Comparison of ENCODE assay signal across 16 mouse cellular contexts in the genomic region with DNA sequence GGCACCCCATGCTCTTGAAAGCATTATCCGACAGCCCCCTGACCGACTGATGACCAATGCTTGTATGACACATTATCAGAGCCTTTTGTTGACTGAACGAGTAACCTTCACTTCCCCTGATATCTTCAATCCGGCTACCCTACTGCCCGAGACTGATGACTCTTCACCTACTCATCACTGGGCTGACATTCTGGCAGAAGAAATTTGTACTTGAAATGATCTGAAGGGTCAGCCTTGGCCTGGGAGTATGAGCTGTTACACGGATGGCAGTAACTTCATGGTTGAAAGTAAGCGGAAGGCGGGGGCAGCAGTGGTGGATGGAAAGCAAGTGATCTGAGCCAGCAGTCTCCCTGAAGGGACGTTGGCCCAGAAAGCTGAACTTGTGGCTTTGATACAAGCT.
"Had no signal": no experiment of that assay in that cellular context is flagged by ENCODE, and none has a peak within 500 bp of the region (broad histone marks: within the 10 kb centered on the region; RNA-seq: fewer than 3 reads in every experiment).

No protein-coding gene starts in this region.

- H3K27me3 ChIP-seq: limb, embryonic 13.5 days; liver, embryonic 13.5 days; midbrain, embryonic 13.5 days had no signal

- H3K9me3 ChIP-seq: limb, embryonic 10.5 days; limb, embryonic 13.5 days; midbrain, embryonic 13.5 days had no signal

- H3K36me3 ChIP-seq: limb, embryonic 10.5 days; limb, embryonic 13.5 days; liver, embryonic 13.5 days; midbrain, embryonic 13.5 days had no signal

- H3K4me1 ChIP-seq: liver, embryonic 13.5 days; midbrain, embryonic 13.5 days had no signal

- H3K4me2 ChIP-seq: limb, embryonic 13.5 days; liver, embryonic 13.5 days; midbrain, embryonic 13.5 days had no signal

- H3K4me3 ChIP-seq: layer of hippocampus, adult 2 months; limb, embryonic 10.5 days; limb, embryonic 13.5 days; liver, embryonic 13.5 days; midbrain, embryonic 13.5 days had no signal

- ATAC-seq: midbrain, embryonic 13.5 days had no signal

- H3K9ac ChIP-seq: limb, embryonic 13.5 days; liver, embryonic 13.5 days; midbrain, embryonic 13.5 days had no signal

- DNase-seq: kidney, adult 2 months; kidney, postnatal 25 days; layer of hippocampus, adult 9-11 months; liver; liver, embryonic 13.5 days; lung, adult 2 months; right cerebral cortex, adult 18-20 months; right cerebral cortex, postnatal 14 days; spleen, adult 18-20 months; thymus, postnatal 25 days had no signal

- H3K27ac ChIP-seq: kidney, postnatal 0 days; layer of hippocampus, adult 2 months; limb, embryonic 10.5 days; limb, embryonic 13.5 days; liver, embryonic 13.5 days; macrophage; midbrain, embryonic 13.5 days had no signal
